Mouse (Mus musculus): Measurements from ENCODE around the gene Clcn2. TPM values are rescaled to one million over a fixed set of nuclear protein-coding genes. Genes with fewer than 3 reads are reported as not detected.

The Clcn2 gene
- polyA plus RNA-seq, 1 experiment, result 14.0 TPM

- no peak for DNase-seq (ENCODE audit: low spot score)
Measured at GRCm38 (mm10) chr16:20722736-20723135, 5.2 kb upstream of the Clcn2 start.

GRCm38 (mm10) chr16:20721808-20722207 is 4.3 kb upstream of the Clcn2 start:
- no peak for DNase-seq (ENCODE audit: low spot score)

DNA sequence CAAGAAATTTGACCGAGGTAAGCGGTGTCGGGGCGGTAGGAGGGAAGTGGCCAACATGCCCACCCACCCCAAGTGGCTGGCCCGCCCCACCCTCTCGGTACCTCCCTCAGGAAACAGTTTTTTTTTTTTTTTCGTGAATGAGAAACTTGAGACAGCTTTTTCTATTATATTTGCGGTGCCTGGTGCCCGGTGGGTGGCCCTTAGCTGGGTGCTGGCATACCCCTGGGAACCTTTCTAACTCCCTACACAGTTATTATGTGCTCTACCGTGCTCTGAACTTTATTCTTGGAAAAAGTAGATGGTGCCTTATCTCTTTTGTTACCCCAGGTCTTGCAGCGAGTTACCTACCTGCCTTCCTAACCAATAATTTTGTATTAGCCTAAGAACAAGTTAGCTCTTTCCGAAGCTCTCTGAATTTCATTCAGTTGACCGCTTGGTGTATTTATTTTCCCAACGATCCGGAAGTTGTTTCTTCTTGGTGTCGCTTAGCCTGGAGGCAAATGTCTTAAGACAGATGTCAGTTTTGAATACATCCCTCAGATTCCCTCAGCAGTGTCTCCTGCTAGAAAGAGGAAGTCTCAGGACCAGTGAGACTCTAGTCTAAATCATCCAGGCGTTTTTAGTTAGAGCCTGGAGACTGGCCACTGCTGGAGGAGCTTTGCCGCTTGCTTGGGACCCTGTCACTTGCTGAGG is 578 bp upstream of the Clcn2 start:
- no peak for DNase-seq (ENCODE audit: low spot score)

- no peak for DNase-seq (ENCODE audit: low spot score)
Measured at GRCm38 (mm10) chr16:20716841-20717180, 735 bp downstream of the Clcn2 start.

DNA sequence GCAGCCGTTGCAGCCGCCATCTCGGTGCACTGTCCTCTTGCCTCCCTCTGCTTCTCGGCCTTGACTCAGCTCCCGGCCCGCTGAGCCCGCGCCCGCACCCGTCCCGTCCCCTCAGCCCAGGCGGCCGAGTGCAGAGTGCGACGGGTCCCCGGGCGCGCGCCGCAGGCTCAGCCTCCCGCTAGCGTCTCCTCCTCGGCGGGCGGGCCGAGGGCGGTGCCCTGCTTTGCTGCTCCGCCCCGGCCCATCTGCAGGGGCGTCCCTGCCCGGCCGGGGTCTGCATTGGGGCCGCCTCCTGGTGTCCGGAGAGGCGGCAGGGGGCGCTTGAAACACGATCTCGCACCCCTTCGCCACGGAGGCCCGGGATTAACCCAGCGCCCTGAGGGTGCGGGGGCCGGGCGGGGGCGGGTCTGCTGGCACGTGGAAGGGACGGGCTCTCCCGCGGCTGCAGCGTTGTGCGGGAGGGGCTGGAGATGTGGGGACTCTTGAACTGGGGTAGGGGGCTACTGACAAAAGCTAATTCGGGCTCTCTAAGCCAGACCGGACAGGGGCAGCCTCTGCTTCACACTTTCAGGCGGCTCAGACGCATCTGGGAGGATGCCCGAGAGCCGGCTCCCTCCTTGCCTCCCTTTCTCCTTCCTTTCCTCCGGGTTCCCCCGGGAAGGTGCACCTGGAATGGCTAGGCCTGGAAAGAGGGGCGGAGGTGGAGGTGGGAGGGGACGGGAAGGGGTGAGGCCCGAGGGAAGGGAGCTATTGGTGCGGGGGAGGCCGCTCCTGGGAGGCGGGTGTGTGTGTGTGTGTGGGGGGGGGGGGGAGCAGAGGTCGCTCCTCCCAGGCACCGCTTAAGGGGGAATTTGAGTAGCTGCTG is 1.3 kb downstream of the Clcn2 start:
- peak; percentile 76 for DNase-seq (ENCODE audit: low spot score)

DNA sequence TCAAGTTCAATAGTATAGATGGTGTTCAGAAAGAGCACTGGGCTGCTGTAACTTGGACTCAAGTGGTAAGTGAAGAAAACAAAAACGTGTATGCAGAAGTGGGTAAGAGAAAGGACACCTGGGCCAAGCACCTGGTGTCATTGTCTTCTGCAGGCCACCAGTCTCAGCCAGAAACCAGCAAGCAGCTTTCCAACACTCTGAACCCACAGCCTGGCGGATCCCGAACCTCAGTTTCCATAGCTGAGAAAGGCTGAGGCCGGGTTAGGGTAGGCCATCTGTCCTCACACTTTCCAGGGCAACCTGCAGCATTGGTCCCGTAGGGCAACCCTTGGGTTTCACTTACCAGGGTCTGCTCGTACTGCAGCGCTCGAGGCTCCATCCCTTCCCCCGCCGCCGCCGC is 2.0 kb downstream of the Clcn2 start:
- DNase-seq (ENCODE audit: low spot score), result no peak

- DNase-seq (ENCODE audit: low spot score), result no peak
Measured at GRCm38 (mm10) chr16:20715161-20715560, 2.4 kb downstream of the Clcn2 start.

DNA sequence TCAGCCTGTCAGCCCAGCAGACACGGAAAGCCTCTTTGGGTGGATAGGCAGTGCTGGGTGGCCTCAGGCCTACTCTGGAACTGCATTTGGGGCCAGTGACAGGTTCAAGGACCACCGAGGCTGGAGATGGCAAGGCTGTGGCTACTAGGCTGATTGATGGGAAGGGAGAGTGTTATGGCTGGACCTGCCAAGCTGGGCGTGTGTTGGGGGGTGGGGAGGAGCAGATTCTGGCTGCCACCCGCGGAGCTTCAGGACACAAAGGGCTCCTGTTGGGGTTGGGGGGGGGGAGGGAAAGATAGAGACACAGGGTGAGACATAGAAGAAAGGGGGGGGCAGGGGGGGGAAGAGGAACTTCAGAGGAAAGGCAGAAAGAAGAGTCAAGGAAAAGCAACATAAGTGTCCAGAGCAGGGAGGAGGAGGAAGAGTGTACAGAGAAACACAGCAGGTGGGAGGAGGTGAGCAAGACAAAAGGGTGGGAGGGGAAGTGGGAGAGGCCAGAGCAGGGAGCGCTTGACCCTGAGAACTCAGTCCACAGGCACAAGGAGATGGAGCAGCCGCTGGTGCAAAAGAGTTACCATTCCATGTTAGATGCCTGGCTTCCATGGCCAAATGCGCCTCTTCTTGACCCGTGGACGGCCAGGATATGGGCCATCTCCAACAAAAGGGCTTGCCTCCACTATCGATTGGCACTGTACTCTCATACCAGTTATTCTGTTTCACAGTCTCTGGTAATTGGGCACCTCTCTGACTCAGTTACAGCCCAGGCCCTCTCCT is 3.1 kb downstream of the Clcn2 start:
- no peak for DNase-seq (ENCODE audit: low spot score)

DNA sequence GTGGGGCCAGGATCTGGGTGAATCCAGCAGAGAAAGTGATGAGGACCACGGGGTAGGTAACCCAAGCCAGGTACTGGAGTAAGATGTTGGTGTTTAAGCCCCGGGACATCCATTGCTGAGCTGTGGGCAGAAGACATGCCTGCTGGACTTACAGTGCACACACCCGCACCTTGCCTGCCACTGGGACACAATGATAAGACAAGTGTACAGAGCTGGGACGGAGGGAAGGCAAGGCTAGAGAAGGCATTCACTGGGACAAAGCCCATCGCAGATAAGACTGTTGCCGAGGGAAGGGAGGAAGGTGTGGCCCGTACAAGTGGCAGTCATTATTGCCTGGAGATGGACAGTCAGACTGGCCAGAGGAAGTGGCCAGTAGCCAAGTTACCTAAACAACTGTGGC is 4.7 kb downstream of the Clcn2 start:
- DNase-seq (ENCODE audit: low spot score), result no peak

DNA sequence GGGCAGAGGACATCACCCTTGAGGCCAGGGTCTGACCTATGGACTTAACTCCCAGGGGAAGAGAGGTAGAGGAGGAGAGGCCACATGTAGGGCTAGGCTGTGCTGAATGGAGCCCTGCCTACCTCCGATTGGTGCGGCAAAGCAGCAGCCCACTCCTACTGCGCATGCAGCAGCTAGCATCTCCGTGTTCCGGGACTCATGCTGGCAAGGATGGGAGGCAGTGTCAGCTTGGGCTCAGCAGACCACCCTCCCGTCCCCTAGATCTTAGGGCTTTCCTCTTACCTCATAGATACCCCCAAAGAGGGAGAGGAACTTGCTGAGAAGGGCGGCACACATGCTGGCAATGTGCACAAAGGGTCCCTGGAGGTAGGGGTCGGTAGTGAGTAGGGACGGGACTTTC is 5.4 kb downstream of the Clcn2 start:
- DNase-seq (ENCODE audit: low spot score), result no peak

GRCm38 (mm10) chr16:20710810-20711209 is 6.7 kb downstream of the Clcn2 start:
- no peak for DNase-seq (ENCODE audit: low spot score)

- no peak for DNase-seq (ENCODE audit: low spot score)
Measured at GRCm38 (mm10) chr16:20710370-20710769, 7.2 kb downstream of the Clcn2 start.

- DNase-seq (ENCODE audit: low spot score), result no peak
Measured at GRCm38 (mm10) chr16:20708939-20709734, 8.4 kb downstream of the Clcn2 start.

DNA sequence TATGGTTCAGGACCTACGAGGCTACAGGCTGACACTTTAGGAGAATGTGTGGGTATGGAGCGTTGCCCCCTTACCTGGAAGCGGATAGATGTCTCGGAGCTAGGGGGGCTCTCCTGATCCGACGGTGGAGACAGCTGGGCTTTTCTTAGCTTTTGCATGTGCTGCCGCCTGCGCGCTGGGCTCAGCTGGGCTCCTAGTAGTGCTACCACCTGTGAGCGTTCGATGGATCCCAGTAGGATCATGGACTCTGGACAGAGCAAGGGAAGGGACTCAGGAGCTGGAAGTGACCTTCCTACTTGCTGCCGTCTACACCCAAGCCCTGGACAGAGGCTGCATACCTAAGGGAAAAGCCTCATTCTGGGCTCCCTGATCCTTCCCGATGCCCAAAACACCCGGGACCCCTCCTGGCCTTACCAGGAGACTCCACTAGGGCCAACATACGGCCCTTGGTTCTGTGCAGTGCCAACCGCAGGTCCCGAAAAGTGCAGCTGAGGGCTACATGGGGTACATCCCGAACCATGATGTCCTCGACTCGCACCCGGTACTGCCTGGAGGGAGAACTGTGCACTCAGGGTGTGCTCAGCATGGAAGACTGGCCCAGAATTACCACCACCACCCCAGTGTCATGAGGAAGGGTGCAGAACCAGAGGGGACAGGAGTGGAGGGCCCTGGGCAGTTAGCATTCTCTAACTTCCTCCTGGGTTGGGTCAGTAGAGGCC is 9.2 kb downstream of the Clcn2 start:
- DNase-seq (ENCODE audit: low spot score), result no peak

GRCm38 (mm10) chr16:20706407-20707055 is 11.0 kb downstream of the Clcn2 start:
- no peak for DNase-seq (ENCODE audit: low spot score)

- DNase-seq (ENCODE audit: low spot score), result no peak
Measured at GRCm38 (mm10) chr16:20705786-20706185, 11.8 kb downstream of the Clcn2 start.

DNA sequence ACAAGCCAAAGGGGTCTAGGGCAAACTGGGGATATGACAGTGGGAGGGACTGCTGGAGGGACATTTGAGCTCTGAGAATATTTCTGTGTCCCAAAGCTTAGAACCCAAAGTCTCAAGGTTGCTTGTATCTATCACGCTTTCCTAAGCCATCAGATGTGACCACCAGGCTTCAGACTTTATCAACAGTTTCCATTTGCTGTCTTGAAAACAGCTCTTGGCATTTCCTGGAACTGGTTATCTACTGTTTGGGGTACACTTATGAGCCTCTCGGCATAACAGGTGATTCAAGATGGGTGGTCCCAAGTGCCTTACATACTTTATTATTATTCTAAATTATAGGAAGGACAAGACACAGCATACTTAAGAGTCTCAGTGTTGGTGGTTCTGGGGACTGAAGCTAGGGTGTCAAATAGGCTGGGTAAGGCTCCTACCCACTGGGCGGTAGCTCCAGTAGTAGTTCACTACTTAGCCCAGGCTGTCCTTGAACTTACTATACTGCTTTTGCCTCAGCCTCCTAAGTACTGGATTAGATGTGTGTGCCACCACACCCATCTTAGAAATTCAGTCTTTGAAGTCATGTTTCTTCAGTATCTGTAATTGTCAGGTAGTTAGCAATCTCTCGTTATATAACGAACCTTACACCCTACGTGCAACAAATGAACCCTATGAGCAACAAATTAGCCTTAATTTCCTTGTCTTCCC is 13.7 kb downstream of the Clcn2 start:
- DNase-seq (ENCODE audit: low spot score), result no peak

DNA sequence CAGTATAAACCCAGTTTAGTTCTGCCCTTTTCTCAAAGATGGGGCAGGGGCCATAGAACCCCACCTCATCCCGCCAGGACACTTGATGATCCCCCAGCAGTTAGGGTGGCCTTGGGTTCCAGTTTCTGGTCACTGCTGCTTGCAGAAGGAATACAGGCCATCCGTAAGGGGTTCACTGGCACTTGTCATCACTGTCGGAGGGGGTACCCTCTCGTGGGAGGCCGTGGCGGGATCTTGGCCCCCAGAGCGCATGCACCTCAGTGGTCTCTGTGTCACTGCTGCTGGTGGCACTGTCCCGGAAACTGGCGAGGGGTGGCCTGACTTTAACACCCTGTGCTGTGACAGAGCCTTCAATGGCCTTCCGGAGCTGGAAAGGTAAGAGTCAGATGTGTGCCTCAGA is 14.5 kb downstream of the Clcn2 start:
- DNase-seq (ENCODE audit: low spot score), result no peak

DNA sequence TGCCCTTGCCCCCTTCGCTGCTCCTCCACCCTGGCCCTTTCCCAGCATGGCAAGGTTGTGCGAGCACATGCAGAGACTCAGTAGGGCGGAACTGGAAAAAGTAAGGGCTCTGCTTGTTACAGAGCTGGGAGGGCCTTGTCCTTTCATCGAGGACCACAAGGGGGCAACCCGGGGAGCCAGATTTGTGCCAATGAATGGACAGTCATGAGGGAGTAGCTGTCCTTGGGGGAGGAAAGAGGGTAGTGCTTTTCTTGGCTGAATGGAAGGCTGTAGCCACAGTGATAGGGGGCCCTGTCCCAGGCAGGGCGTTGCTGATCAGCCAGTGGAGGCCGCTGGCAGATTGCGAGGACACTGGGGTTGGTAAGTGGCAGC is 15.0 kb downstream of the Clcn2 start:
- DNase-seq (ENCODE audit: low spot score), result no peak
